Mouse (Mus musculus): ENCODE results near the gene Nek7. TPM values are rescaled to one million over a fixed set of nuclear protein-coding genes. Genes with fewer than 3 reads are reported as not detected.

The Nek7 gene
- total RNA-seq, 2 experiments from 2014 or later, result 49.9 to 62.8 TPM

DNA sequence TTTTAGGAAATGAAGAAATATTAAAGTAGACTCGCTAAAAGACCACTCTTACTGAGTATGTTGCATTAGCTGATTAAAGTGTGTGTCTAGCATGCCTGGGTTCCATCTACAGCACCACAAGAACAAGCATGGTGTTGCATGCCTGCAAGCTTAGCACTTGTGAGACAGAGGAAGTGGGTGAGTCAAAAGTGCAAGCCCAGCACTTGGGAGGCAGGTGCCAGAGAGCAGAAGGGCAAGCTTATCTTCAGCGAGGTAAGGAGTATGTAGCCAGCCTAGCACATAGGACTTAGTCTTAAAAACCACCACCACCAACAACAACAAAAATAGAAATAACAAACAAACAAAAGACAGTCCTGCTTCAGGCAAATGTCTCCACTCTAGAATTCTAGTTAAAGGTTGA, 103.0 kb downstream of the Nek7 start:
- DNase-seq (ENCODE audit: low spot score in 2 of 2), result no peak

- no peak for DNase-seq (ENCODE audit: low spot score in 2 of 2)
Measured at GRCm38 (mm10) chr1:138515362-138515761, 104.6 kb downstream of the Nek7 start.

DNA sequence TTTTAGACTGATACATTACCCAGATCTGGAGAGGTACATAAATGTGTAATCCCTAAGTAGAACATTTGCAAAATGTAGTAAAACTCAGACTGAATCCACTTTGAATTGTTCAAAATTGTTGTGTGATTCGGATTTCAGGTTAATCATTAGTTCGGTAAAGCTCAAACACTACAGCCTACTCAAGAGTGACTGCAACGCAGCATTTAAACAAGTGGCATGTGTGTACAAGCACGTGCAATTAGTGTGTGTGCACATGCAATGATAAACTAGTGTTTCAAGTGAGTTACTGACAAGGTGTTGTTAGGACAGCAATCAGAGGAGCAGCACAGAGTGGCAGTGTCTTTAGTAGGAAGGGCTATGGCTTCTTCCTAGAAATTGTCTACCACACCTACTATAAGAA, 106.0 kb downstream of the Nek7 start:
- no peak for DNase-seq (ENCODE audit: low spot score in 2 of 2)

- no peak for DNase-seq (ENCODE audit: low spot score in 2 of 2)
Measured at GRCm38 (mm10) chr1:138510566-138510965, 109.4 kb downstream of the Nek7 start.

DNA sequence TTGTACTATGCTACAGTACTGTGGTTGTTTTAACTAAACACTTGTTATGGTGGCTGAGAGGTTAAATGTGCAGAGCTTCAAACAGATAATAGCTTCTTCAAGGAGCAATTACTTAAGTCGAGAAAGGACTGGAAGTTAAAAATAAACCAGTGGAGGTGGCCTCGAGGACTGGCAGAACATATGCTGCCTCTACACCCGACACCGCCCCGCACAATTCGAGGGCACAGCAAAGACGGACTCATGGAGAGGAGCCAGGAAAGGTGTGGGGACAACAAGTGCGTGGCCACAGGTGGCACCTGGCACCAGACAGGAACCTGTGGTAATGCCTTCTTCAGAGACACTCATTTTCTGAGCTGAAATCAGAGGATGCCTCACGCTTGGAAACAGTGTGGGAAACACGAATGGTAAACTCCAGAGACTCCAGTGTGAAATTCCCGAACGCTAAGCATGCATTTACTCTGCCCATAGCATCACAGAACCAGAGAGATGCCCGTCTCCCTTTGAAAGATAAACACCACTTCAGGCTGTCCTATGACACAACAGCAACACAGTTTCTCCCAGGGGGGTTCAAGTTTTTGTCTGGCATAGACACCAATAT, 112.4 kb downstream of the Nek7 start:
- no peak for DNase-seq (ENCODE audit: low spot score in 2 of 2)

GRCm38 (mm10) chr1:138507014-138507413, 112.9 kb downstream of the Nek7 start:
- DNase-seq (ENCODE audit: low spot score in 2 of 2), result no peak

- no peak for DNase-seq (ENCODE audit: low spot score in 2 of 2)
Measured at GRCm38 (mm10) chr1:138504228-138504627, 115.7 kb downstream of the Nek7 start.

- no peak for DNase-seq (ENCODE audit: low spot score in 2 of 2)
Measured at GRCm38 (mm10) chr1:138500691-138501090, 119.2 kb downstream of the Nek7 start.

GRCm38 (mm10) chr1:138500155-138500554, 119.8 kb downstream of the Nek7 start:
- DNase-seq (ENCODE audit: low spot score in 2 of 2), result no peak

DNA sequence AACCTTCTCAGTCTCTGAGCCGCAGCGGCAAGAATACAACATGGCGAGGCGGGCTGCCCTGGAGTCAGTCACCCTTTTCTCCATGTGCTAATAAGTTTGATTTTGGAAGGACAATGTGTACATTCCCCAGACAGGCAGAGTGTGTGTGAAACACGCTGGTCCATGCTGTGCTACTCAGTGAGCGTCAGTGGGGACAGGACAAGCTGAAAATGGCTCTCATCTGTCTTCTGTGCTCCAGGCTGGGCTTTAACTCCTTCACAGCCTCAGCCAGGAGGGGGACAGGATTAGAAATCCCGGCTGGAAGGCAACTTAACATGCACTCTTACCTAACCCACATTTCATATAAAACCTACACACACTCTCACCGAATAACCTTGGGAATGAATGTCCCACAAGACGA, 120.5 kb downstream of the Nek7 start:
- no peak for DNase-seq (ENCODE audit: low spot score in 2 of 2)

- no peak for DNase-seq (ENCODE audit: low spot score in 2 of 2)
Measured at GRCm38 (mm10) chr1:138491382-138492097, 128.4 kb downstream of the Nek7 start.

DNA sequence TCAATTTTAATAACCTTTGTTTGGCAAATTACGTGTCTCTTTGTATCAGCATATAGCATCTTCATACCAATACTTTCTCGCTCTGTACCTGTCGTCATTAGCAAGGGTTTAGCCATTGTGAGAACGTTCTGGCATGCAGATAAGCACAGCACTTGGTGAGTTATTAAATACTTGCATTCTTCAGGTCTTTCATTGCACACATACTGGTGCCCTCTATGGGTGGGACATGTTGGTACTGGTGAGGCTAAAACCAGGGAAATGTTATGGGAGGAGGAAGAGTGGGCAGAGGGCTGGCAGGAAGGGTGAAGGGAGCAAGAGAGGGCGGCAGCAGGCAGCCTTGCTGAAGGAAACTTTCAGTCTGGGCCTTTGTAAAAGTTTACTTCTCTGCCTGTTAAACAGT, 132.4 kb downstream of the Nek7 start:
- no peak for DNase-seq (ENCODE audit: low spot score in 2 of 2)

DNA sequence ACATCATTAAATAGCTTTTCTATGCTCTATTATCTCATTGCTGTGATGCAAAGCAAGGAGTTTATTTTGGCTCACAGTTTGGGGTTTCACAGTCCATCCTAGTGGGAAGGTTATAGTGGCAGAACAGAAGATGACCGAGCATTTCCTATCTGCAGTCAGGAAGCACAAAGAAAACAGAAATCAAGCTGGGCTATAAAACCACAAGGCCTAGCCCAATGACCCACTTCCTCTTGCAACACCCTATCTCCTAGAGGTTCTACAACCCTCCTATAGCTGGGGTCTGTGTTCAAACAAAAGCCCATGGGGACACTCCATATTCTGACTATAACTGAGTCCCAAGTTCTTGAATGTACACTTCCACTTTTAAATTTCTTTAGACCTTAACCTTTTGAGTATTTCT, 139.2 kb downstream of the Nek7 start:
- DNase-seq (ENCODE audit: low spot score in 2 of 2), result no peak

DNA sequence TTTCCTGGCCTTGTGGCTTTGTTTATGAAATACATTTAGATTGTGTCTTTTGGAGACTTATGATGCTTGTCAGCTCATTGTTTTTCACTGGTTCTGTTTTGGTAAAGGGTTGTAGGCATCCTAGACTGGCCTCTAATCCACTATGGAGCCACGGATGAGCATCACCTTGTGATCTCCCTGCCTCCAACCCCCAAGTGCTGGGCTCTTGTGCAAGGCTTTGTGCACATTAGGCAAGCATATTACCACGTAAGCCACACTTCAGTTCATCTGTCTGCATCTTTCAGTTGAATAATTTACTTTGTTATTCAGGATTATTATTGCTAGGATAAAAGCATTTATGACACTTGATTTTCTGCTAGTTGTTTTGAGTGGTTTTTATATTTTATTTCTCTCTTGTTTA, 154.6 kb downstream of the Nek7 start:
- DNase-seq (ENCODE audit: low spot score in 2 of 2), result no peak

DNA sequence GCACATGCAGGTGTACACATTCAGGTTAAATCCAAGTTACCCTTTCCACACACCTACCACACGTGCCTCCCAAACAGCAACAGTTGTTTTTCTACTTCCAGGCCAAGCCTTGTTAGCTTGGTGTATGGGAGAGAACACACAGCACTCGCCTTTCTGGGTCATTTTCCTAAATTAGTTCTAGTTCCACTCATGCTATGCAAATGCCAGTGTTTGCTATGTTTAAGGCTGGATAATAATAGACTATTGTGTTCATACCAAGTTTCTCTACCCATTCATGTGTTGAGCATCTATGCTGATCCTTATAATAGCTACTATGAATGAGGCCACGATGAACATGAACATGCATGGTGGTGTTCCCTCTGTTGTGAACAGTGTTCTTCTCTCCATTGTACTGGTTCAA, 158.5 kb downstream of the Nek7 start:
- no peak for DNase-seq (ENCODE audit: low spot score in 2 of 2)

- DNase-seq (ENCODE audit: low spot score in 2 of 2), result no peak
Measured at GRCm38 (mm10) chr1:138449476-138449851, 170.5 kb downstream of the Nek7 start.

- DNase-seq (ENCODE audit: low spot score in 2 of 2), result no peak
Measured at GRCm38 (mm10) chr1:138448635-138449475, 171.1 kb downstream of the Nek7 start.

- DNase-seq (ENCODE audit: low spot score in 2 of 2), result no peak
Measured at GRCm38 (mm10) chr1:138446846-138447245, 173.1 kb downstream of the Nek7 start.

Data from gastrocnemius, postnatal 4 days (tissue).